Mouse (Mus musculus) inflammation-experienced regulatory T-cells, adult 16 weeks (primary cell): Measurements from ENCODE around the gene Gfod1. TPM values are rescaled to one million over a fixed set of nuclear protein-coding genes. Genes with fewer than 3 reads are reported as not detected.

Experiments used
- polyA plus RNA-seq: library from polyadenylated mRNA; unstranded; fragments of 100-300 nt; shearing (Covaris generic); gene quantifications from one replicate; pipeline ENCODE4 v1.2.1, GENCODE M21; 2017

The Gfod1 gene
- 2.7 TPM for polyA plus RNA-seq

GRCm38 (mm10) chr13:43304018-43304431, at the start of gene Gfod1:
Gfod1 (minus strand) TSS chr13:43304172.

GRCm38 (mm10) chr13:43171020-43171710, 132.8 kb downstream of the Gfod1 start, which contains the start of gene Tbc1d7:
Tbc1d7 (minus strand) TSS chr13:43171501.

Other genes starting within 250 kb of the Gfod1 start
- 15.3 TPM for gene Tbc1d7, start 132.7 kb downstream of the Gfod1 start, polyA plus RNA-seq
- 31.4 TPM for gene Sirt5, start 61.3 kb upstream of the Gfod1 start, polyA plus RNA-seq
- 136 TPM for gene Nol7, start 94.2 kb upstream of the Gfod1 start, polyA plus RNA-seq
- gene Ranbp9, start 177.1 kb upstream of the Gfod1 start, polyA plus RNA-seq, result 15.8 TPM